Mouse (Mus musculus): ENCODE results near the gene Plagl1. TPM values are rescaled to one million over a fixed set of nuclear protein-coding genes. Genes with fewer than 3 reads are reported as not detected.
"Not testable (repeated sequence)": the region's sequence is repeated elsewhere in the genome, so short reads cannot be mapped to it uniquely, and the experiment has no call there.

The Plagl1 gene
- total RNA-seq (2014; fragmentation: Nextera tagmentation) = not detected in 2 replicates
- 0.41 and 0.55 TPM in 2 replicates for total RNA-seq (2017)
- polyA plus RNA-seq (2012) = 0.09 and 0.11 TPM in 2 replicates

GRCm38 (mm10) chr10:13060021-13060668 is at the start of gene Plagl1:
Plagl1 (plus strand) TSS chr10:13060504.
- Histone ChIP-seq H3K27me3 (ENCODE audit: insufficient read depth, low read length) (no peaks in the 10 kb centered on the region), H3K36me3 (replicated peaks) (no peaks in the 10 kb centered on the region), H3K4me3 (ENCODE audit: low read depth, low read length) (no peak within 1 kb of the TSS), H3K9me3 (replicated peaks) (peaks cover 3% of the 10 kb centered on the region; the same call in 1 of the 2 replicates), H3K4me1 (ENCODE audit: insufficient read depth, low read depth, low read length) (peaks cover 37% of the 10 kb centered on the region)
- TF ChIP-seq TAL1 (conservative IDR thresholded peaks at IDR 0.05; ENCODE audit: low read depth, low read length) = no peak
- TF ChIP-seq GATA2 (IDR thresholded peaks at IDR 0.05; ENCODE audit: borderline replicate concordance, low read depth, low read length) = no peak
- no peak for TF ChIP-seq GATA1 (IDR thresholded peaks at IDR 0.05; ENCODE audit: borderline replicate concordance, low read length)
- TF ChIP-seq CTCF (IDR thresholded peaks at IDR 0.05; ENCODE audit: low read depth, low read length) = no peak
- TF ChIP-seq POLR2AphosphoS5 (IDR thresholded peaks at IDR 0.05; ENCODE audit: insufficient replicate concordance, low read depth, low read length) = no peak
- ATAC-seq (ENCODE audit: extremely low read depth, insufficient number of reproducible peaks, low FRiP score, poor library complexity, severe bottlenecking) = no peak
- DNase-seq (ENCODE audit: low spot score) = no peak

GRCm38 (mm10) chr10:13014026-13014425 is 46.3 kb upstream of the Plagl1 start:
- no peak for DNase-seq (ENCODE audit: low spot score)
- peaks cover 15% of the 10 kb centered on the region for H3K36me3 ChIP-seq (replicated peaks)
- no peak for TF ChIP-seq CTCF (IDR thresholded peaks at IDR 0.05; ENCODE audit: low read depth, low read length)
- no peak for TF ChIP-seq POLR2AphosphoS5 (IDR thresholded peaks at IDR 0.05; ENCODE audit: insufficient replicate concordance, low read depth, low read length)
- TF ChIP-seq GATA2 (IDR thresholded peaks at IDR 0.05; ENCODE audit: borderline replicate concordance, low read depth, low read length) = no peak
- TF ChIP-seq TAL1 (conservative IDR thresholded peaks at IDR 0.05; ENCODE audit: low read depth, low read length) = no peak
- TF ChIP-seq GATA1 (IDR thresholded peaks at IDR 0.05; ENCODE audit: borderline replicate concordance, low read length) = no peak
- H3K9me3 ChIP-seq (replicated peaks) = no peaks in the 10 kb centered on the region
- ATAC-seq (ENCODE audit: extremely low read depth, insufficient number of reproducible peaks, low FRiP score, poor library complexity, severe bottlenecking) = no peak
- H3K27me3 ChIP-seq (ENCODE audit: insufficient read depth, low read length) = no peaks in the 10 kb centered on the region
- peaks cover 30% of the 10 kb centered on the region for H3K4me1 ChIP-seq (ENCODE audit: insufficient read depth, low read depth, low read length)
- H3K4me3 ChIP-seq (ENCODE audit: low read depth, low read length) = no peak overlapping the region

GRCm38 (mm10) chr10:13016573-13016972 is 43.7 kb upstream of the Plagl1 start:
- H3K9me3 ChIP-seq (replicated peaks) = no peaks in the 10 kb centered on the region
- H3K36me3 ChIP-seq (replicated peaks) = no peaks in the 10 kb centered on the region
- no peak for DNase-seq (ENCODE audit: low spot score)
- H3K27me3 ChIP-seq (ENCODE audit: insufficient read depth, low read length) = no peaks in the 10 kb centered on the region
- H3K4me3 ChIP-seq (ENCODE audit: low read depth, low read length) = no peak overlapping the region
- TF ChIP-seq GATA2 (IDR thresholded peaks at IDR 0.05; ENCODE audit: borderline replicate concordance, low read depth, low read length) (no peak), TAL1 (conservative IDR thresholded peaks at IDR 0.05; ENCODE audit: low read depth, low read length) (no peak), CTCF (IDR thresholded peaks at IDR 0.05; ENCODE audit: low read depth, low read length) (peak; percentile 60), POLR2AphosphoS5 (IDR thresholded peaks at IDR 0.05; ENCODE audit: insufficient replicate concordance, low read depth, low read length) (no peak)
- ATAC-seq (ENCODE audit: extremely low read depth, insufficient number of reproducible peaks, low FRiP score, poor library complexity, severe bottlenecking) = 0 out of 2 replicates have a peak, but pooled peaks have one; percentile 22
- peaks cover 33% of the 10 kb centered on the region for H3K4me1 ChIP-seq (ENCODE audit: insufficient read depth, low read depth, low read length)

- no peak; the same call in 1 of the 2 replicates for ATAC-seq (ENCODE audit: extremely low read depth, insufficient number of reproducible peaks, low FRiP score, poor library complexity, severe bottlenecking)
- Histone ChIP-seq H3K27me3 (ENCODE audit: insufficient read depth, low read length) (no peaks in the 10 kb centered on the region), H3K36me3 (replicated peaks) (no peaks in the 10 kb centered on the region), H3K4me3 (ENCODE audit: low read depth, low read length) (no peak overlapping the region), H3K4me1 (ENCODE audit: insufficient read depth, low read depth, low read length) (peaks cover 50% of the 10 kb centered on the region), H3K9me3 (replicated peaks) (no peaks in the 10 kb centered on the region)
- DNase-seq (ENCODE audit: low spot score) = peak; percentile 54
- peak; percentile 63 for TF ChIP-seq CTCF (IDR thresholded peaks at IDR 0.05; ENCODE audit: low read depth, low read length)
- TF ChIP-seq TAL1 (conservative IDR thresholded peaks at IDR 0.05; ENCODE audit: low read depth, low read length) = no peak
Measured at GRCm38 (mm10) chr10:13018510-13018909, 41.8 kb upstream of the Plagl1 start.

GRCm38 (mm10) chr10:13019026-13019425 is 41.3 kb upstream of the Plagl1 start:
- H3K4me1 ChIP-seq (ENCODE audit: insufficient read depth, low read depth, low read length) = peaks cover 55% of the 10 kb centered on the region
- H3K36me3 ChIP-seq (replicated peaks) = no peaks in the 10 kb centered on the region
- DNase-seq (ENCODE audit: low spot score) = no peak
- no peaks in the 10 kb centered on the region for H3K27me3 ChIP-seq (ENCODE audit: insufficient read depth, low read length)
- H3K4me3 ChIP-seq (ENCODE audit: low read depth, low read length) = no peak overlapping the region
- no peak for ATAC-seq (ENCODE audit: extremely low read depth, insufficient number of reproducible peaks, low FRiP score, poor library complexity, severe bottlenecking)
- no peak for TF ChIP-seq GATA1 (IDR thresholded peaks at IDR 0.05; ENCODE audit: borderline replicate concordance, low read length)
- no peak for TF ChIP-seq POLR2AphosphoS5 (IDR thresholded peaks at IDR 0.05; ENCODE audit: insufficient replicate concordance, low read depth, low read length)
- H3K9me3 ChIP-seq (replicated peaks) = no peaks in the 10 kb centered on the region

- no peaks in the 10 kb centered on the region for H3K36me3 ChIP-seq (replicated peaks)
- no peaks in the 10 kb centered on the region for H3K9me3 ChIP-seq (replicated peaks)
- H3K4me1 ChIP-seq (ENCODE audit: insufficient read depth, low read depth, low read length) = peaks cover 62% of the 10 kb centered on the region
- no peak for ATAC-seq (ENCODE audit: extremely low read depth, insufficient number of reproducible peaks, low FRiP score, poor library complexity, severe bottlenecking)
- no peak for DNase-seq (ENCODE audit: low spot score)
- TF ChIP-seq GATA2 (IDR thresholded peaks at IDR 0.05; ENCODE audit: borderline replicate concordance, low read depth, low read length) (no peak), POLR2AphosphoS5 (IDR thresholded peaks at IDR 0.05; ENCODE audit: insufficient replicate concordance, low read depth, low read length) (no peak), TAL1 (conservative IDR thresholded peaks at IDR 0.05; ENCODE audit: low read depth, low read length) (no peak), GATA1 (IDR thresholded peaks at IDR 0.05; ENCODE audit: borderline replicate concordance, low read length) (no peak), CTCF (IDR thresholded peaks at IDR 0.05; ENCODE audit: low read depth, low read length) (no peak)
- H3K4me3 ChIP-seq (ENCODE audit: low read depth, low read length) = no peak overlapping the region
- H3K27me3 ChIP-seq (ENCODE audit: insufficient read depth, low read length) = no peaks in the 10 kb centered on the region
Measured at GRCm38 (mm10) chr10:13022103-13022502, 38.2 kb upstream of the Plagl1 start.

GRCm38 (mm10) chr10:13023985-13024384 is 36.3 kb upstream of the Plagl1 start:
- not testable (repeated sequence) for ATAC-seq (ENCODE audit: extremely low read depth, insufficient number of reproducible peaks, low FRiP score, poor library complexity, severe bottlenecking); H3K27me3 ChIP-seq (ENCODE audit: insufficient read depth, low read length); DNase-seq (ENCODE audit: low spot score); H3K36me3 ChIP-seq (replicated peaks); H3K9me3 ChIP-seq (replicated peaks); H3K4me3 ChIP-seq (ENCODE audit: low read depth, low read length)
- H3K4me1 ChIP-seq (ENCODE audit: insufficient read depth, low read depth, low read length) = peaks cover 60% of the 10 kb centered on the region

Data from G1E (cell line).